Comparison of ENCODE assay signal across 26 mouse cellular contexts in genomic region chr2:45647846-45648245, GRCm38 (mm10).
DNase-seq lines count a peak whose midpoint lies in the region; ATAC-seq and TF ChIP-seq lines count a peak whose summit lies in the region.
"Had no signal": no experiment of that assay in that cellular context is flagged by ENCODE, and none has a peak within 500 bp of the region (broad histone marks: within the 10 kb centered on the region; RNA-seq: fewer than 3 reads in every experiment).

No protein-coding gene starts in this region.

- no peak for TF ChIP-seq POLR2A in MEL (IDR thresholded peaks at IDR 0.05; ENCODE audit: control insufficient read depth in 1 of 2, insufficient read depth in 1 of 2, low read depth in 1 of 2, low read length in 2 of 2, poor library complexity in 1 of 2)
- TF ChIP-seq POLR2A in heart, adult 2 months (IDR thresholded peaks at IDR 0.05; ENCODE audit: insufficient read depth, low read depth, low read length): no peak

- peak in 1 of 2 experiments; percentile 68; a peak in 2 of 4 replicates for TF ChIP-seq EP300 in MEL (IDR thresholded peaks at IDR 0.05; ENCODE audit: low read depth in 1 of 2, low read length in 2 of 2)
- TF ChIP-seq EP300 in heart, adult 2 months (IDR thresholded peaks at IDR 0.05; ENCODE audit: insufficient read depth, low read depth, low read length): no peak

- no peak overlapping the region for H3K4me3 ChIP-seq in MEL (ENCODE audit: control insufficient read depth in 1 of 2, insufficient read depth in 1 of 2, low read depth in 2 of 2, low read length in 2 of 2)
- H3K4me3 ChIP-seq in heart, adult 2 months: no peak overlapping the region
- H3K4me3 ChIP-seq: embryonic facial prominence, embryonic 10.5 days; embryonic facial prominence, embryonic 12.5 days; forebrain, embryonic 13.5 days; forebrain, embryonic 15.5 days had no signal

- intact Hi-C loops in heart, adult 2 months (cut with DNase I): no loop called here
- intact Hi-C loops in gastrocnemius, postnatal 14 days (cut with DNase I; ENCODE audit: low total_unique reads): no loop called here

- no peaks in the 10 kb centered on the region for H3K79me2 ChIP-seq in MEL (ENCODE audit: control insufficient read depth, insufficient read depth, low read length, poor library complexity)
- no peaks in the 10 kb centered on the region for H3K79me2 ChIP-seq in heart, adult 2 months (replicated peaks; ENCODE audit: control insufficient read depth, insufficient read depth, low read length)

- TF ChIP-seq CTCF in MEL (IDR thresholded peaks at IDR 0.05 in 2 of 3, conservative IDR thresholded peaks at IDR 0.05 in 1 of 3; ENCODE audit: control insufficient read depth in 1 of 3, insufficient read depth in 1 of 3, low read depth in 2 of 3, low read length in 3 of 3, poor library complexity in 1 of 3, severe bottlenecking in 1 of 3): no peak
- no peak for TF ChIP-seq CTCF in heart, adult 2 months (IDR thresholded peaks at IDR 0.05)

- 82% methylated on average over 3 of the region's 3 CpGs for WGBS in heart, adult 2 months

- peak; percentile 81 for ATAC-seq in common myeloid progenitor, adult 5-6 weeks (replicated peaks; ENCODE audit: low read depth, poor library complexity, severe bottlenecking)
- ATAC-seq in megakaryocyte progenitor cell, adult 5-6 weeks (replicated peaks; ENCODE audit: poor library complexity): peak; percentile 76
- ATAC-seq: activated CD4-positive, CD25-positive, alpha-beta regulatory T cell, adult 4 months; CD4-positive, CD25-positive, alpha-beta regulatory T cell, adult 4 months; forebrain, embryonic 13.5 days; forebrain, embryonic 15.5 days; forebrain, postnatal 0 days; Patski had no signal

- no peak overlapping the region for H3K27ac ChIP-seq in MEL (ENCODE audit: control insufficient read depth, low read depth, low read length)
- no peak overlapping the region for H3K27ac ChIP-seq in heart, adult 2 months
- H3K27ac ChIP-seq: embryonic facial prominence, embryonic 10.5 days; embryonic facial prominence, embryonic 12.5 days; forebrain, embryonic 13.5 days; forebrain, embryonic 15.5 days had no signal

- no peaks in the 10 kb centered on the region for H3K27me3 ChIP-seq in MEL (ENCODE audit: control insufficient read depth in 1 of 2, insufficient read depth in 2 of 2, low read length in 2 of 2)
- no peaks in the 10 kb centered on the region for H3K27me3 ChIP-seq in heart, adult 2 months (ENCODE audit: control insufficient read depth, insufficient read depth, low read length)
- H3K27me3 ChIP-seq: CH12.LX; embryonic facial prominence, embryonic 12.5 days; forebrain, embryonic 13.5 days; forebrain, embryonic 15.5 days; Patski had no signal

- TF ChIP-seq RAD21 in MEL (IDR thresholded peaks at IDR 0.05; ENCODE audit: low read depth, low read length): no peak

- no peaks in the 10 kb centered on the region for H3K9me3 ChIP-seq in MEL (replicated peaks; ENCODE audit: insufficient read depth, low read length)
- H3K9me3 ChIP-seq: embryonic facial prominence, embryonic 10.5 days; embryonic facial prominence, embryonic 12.5 days; forebrain, embryonic 15.5 days; G1E had no signal

- no peak overlapping the region for H3K9ac ChIP-seq in MEL (ENCODE audit: control insufficient read depth, low read depth, low read length, poor library complexity, severe bottlenecking)
- no peak overlapping the region for H3K9ac ChIP-seq in heart, adult 2 months (ENCODE audit: low read depth, low read length)
- H3K9ac ChIP-seq: embryonic facial prominence, embryonic 12.5 days; forebrain, embryonic 13.5 days; forebrain, embryonic 15.5 days; forebrain, postnatal 0 days had no signal

- H3K36me3 ChIP-seq in MEL (ENCODE audit: control insufficient read depth in 1 of 2, insufficient read depth in 2 of 2, low read length in 2 of 2): peaks cover 0 to 2% of the 10 kb centered on the region in 2 experiments; a peak in 1 of 4 replicates
- H3K36me3 ChIP-seq in heart, adult 2 months (ENCODE audit: control insufficient read depth, insufficient read depth, low read length): no peaks in the 10 kb centered on the region
- H3K36me3 ChIP-seq: embryonic facial prominence, embryonic 10.5 days; embryonic facial prominence, embryonic 12.5 days; forebrain, embryonic 15.5 days; G1E had no signal

- no peaks in the 10 kb centered on the region for H3K4me1 ChIP-seq in MEL (ENCODE audit: control insufficient read depth in 1 of 2, insufficient read depth in 2 of 2, low read length in 2 of 2)
- no peaks in the 10 kb centered on the region for H3K4me1 ChIP-seq in heart, adult 2 months (ENCODE audit: control insufficient read depth, insufficient read depth, low read length)
- H3K4me1 ChIP-seq: embryonic facial prominence, embryonic 10.5 days; embryonic facial prominence, embryonic 12.5 days; forebrain, embryonic 13.5 days; forebrain, embryonic 15.5 days had no signal

- DNase-seq in MEL (ENCODE audit: low read depth, low spot score): peak; percentile 75
- no peak for DNase-seq in heart, adult 2 months
- no peak for DNase-seq in adrenal gland, postnatal 4 days (ENCODE audit: low spot score in 2 of 2)
- no peak for DNase-seq in gastrocnemius, postnatal 14 days
- DNase-seq: adrenal gland, adult 8-10 months; adrenal gland, postnatal 14 days; adrenal gland, postnatal 36 days; B cell, adult 2 months; cerebellum, adult 11 months; cerebellum, adult 18-20 months; cerebellum, adult 8-10 months; cerebellum, adult 9-11 months; cerebellum, postnatal 14 days; cerebellum, postnatal 36 days; forebrain, postnatal 0 days had no signal

TF ChIP-seq in MEL, 35 proteins besides CTCF, POLR2A, EP300 and RAD21:
- TF ChIP-seq RCOR1 (IDR thresholded peaks at IDR 0.05; ENCODE audit: low read depth, low read length) (0 out of 2 replicates have a peak, but pooled peaks have one; percentile 16), TBP (IDR thresholded peaks at IDR 0.05; ENCODE audit: low read depth, low read length) (0 out of 2 replicates have a peak, but pooled peaks have one; percentile 31), TAL1 (IDR thresholded peaks at IDR 0.05; ENCODE audit: low read length) (no peak)
